Mouse (Mus musculus) stomach, embryonic 14.5 days (tissue): ENCODE results near the gene Dnm2. TPM values are rescaled to one million over a fixed set of nuclear protein-coding genes. Genes with fewer than 3 reads are reported as not detected.
"Not testable (repeated sequence)": the region's sequence is repeated elsewhere in the genome, so short reads cannot be mapped to it uniquely, and the experiment has no call there.

Experiments used
- ATAC-seq: fragments of 200-750 bp; cut with Nextera tagmentation; 2 replicates; pipeline ENCODE4 v1.8.0; 2017; ENCODE audit warnings: low read depth, moderate TSS enrichment; ENCODE audit not compliant: insufficient number of reproducible peaks, insufficient read depth, low FRiP score
- H3K27ac ChIP-seq: fragments of 300-500 bp; sonication (generic); 2 replicates; pipeline ENCODE4 v1.5.1; 2014; ENCODE audit warnings: mild to moderate bottlenecking, low read length, moderate library complexity, mixed read lengths
- H3K27me3 ChIP-seq: fragments of 300-500 bp; sonication (generic); 2 replicates; pipeline ENCODE4 v1.6.1; 2014; ENCODE audit warnings: low read length, control low read depth, mixed read lengths; ENCODE audit not compliant: control insufficient read depth, insufficient read depth
- H3K36me3 ChIP-seq: fragments of 300-500 bp; sonication (generic); 2 replicates; pipeline ENCODE4 v1.6.1; 2014; ENCODE audit warnings: mild to moderate bottlenecking, control low read depth, low read length, moderate library complexity, mixed read lengths; ENCODE audit not compliant: control insufficient read depth, insufficient read depth
- H3K4me1 ChIP-seq: fragments of 300-500 bp; sonication (generic); 2 replicates; pipeline ENCODE4 v1.6.1; 2014; ENCODE audit warnings: low read length, control low read depth, mixed read lengths; ENCODE audit not compliant: control insufficient read depth, insufficient read depth
- H3K4me2 ChIP-seq: fragments of 300-500 bp; sonication (generic); replicated peaks from 2 replicates; pipeline ENCODE4 v1.6.1; 2014; ENCODE audit warnings: low read depth, low read length, control low read depth
- H3K4me3 ChIP-seq: fragments of 300-500 bp; sonication (generic); 2 replicates; pipeline ENCODE4 v1.5.1; 2014; ENCODE audit warnings: low read depth, low read length, control low read depth
- H3K9ac ChIP-seq: fragments of 300-500 bp; sonication (generic); replicated peaks from 2 replicates; pipeline ENCODE4 v1.6.1; 2014; ENCODE audit warnings: low read depth, mild to moderate bottlenecking, control low read depth, low read length, moderate library complexity, mixed read lengths
- H3K9me3 ChIP-seq: fragments of 300-500 bp; sonication (generic); 2 replicates; pipeline ENCODE4 v1.6.1; 2016; ENCODE audit warnings: low read depth, low read length, control low read depth; ENCODE audit not compliant: control insufficient read depth
- WGBS: fragments of 180-500 bp; shearing (Covaris S2); extraction: QIAGEN DNeasy Blood & Tissue Kit; methylation state at CpG from one replicate; pipeline ENCODE4 v1.1.7; 2014; 5-methylcytosine and 5-hydroxymethylcytosine counted together
- polyA plus RNA-seq: library from polyadenylated mRNA; unstranded; fragments of >200 nt; fragmentation: Nextera tagmentation; extraction: Ambion mirVana; gene quantifications from 2 replicates; pipeline ENCODE4 v1.2.1, GENCODE M21; 2014

Gene Dnm2
- polyA plus RNA-seq, 1 experiment from 2014 or later, result 61.6 TPM

- H3K36me3 ChIP-seq, result peaks cover 41% of the 10 kb centered on the region
- WGBS, result 73% methylated on average over 7 of the region's 7 CpGs
- H3K4me1 ChIP-seq, result peaks cover 9% of the 10 kb centered on the region; the same call in 1 of the 2 replicates
- no peaks in the 10 kb centered on the region for H3K9me3 ChIP-seq
- peak overlapping the region; percentile 54 for H3K4me2 ChIP-seq
- no peak for ATAC-seq
- peak overlapping the region; percentile 61 for H3K4me3 ChIP-seq
- no peaks in the 10 kb centered on the region for H3K27me3 ChIP-seq
- no peak overlapping the region for H3K27ac ChIP-seq
- no peak overlapping the region for H3K9ac ChIP-seq
Measured at GRCm38 (mm10) chr9:21508871-21509404, 84.2 kb downstream of the Dnm2 start.

- peak within 1 kb of the TSS; percentile 61 for H3K4me3 ChIP-seq
- H3K9ac ChIP-seq, result peak within 1 kb of the TSS; percentile 46
- under 1% methylated on average over 44 of the region's 44 CpGs for WGBS
- no peaks in the 10 kb centered on the region for H3K9me3 ChIP-seq
- H3K4me2 ChIP-seq, result peak within 1 kb of the TSS; percentile 54
- H3K36me3 ChIP-seq, result peaks cover 32% of the 10 kb centered on the region
- H3K27ac ChIP-seq, result peak within 1 kb of the TSS; percentile 92
- H3K27me3 ChIP-seq, result no peaks in the 10 kb centered on the region
- ATAC-seq, result peak; percentile 95
- H3K4me1 ChIP-seq, result peaks cover 9% of the 10 kb centered on the region; the same call in 1 of the 2 replicates
Measured at GRCm38 (mm10) chr9:21509772-21510688, 85.3 kb downstream of the Dnm2 start, which contains the start of gene Tmed1. TSS of gene Tmed1 (minus strand) at chr9:21510252.

- H3K27me3 ChIP-seq, result no peaks in the 10 kb centered on the region
- peaks cover 26% of the 10 kb centered on the region for H3K36me3 ChIP-seq
- no peaks in the 10 kb centered on the region for H3K9me3 ChIP-seq
- H3K4me3 ChIP-seq, result peak overlapping the region; percentile 61
- peak; percentile 5; the same call in 1 of the 2 replicates for ATAC-seq
- H3K4me1 ChIP-seq, result peaks cover 9% of the 10 kb centered on the region; the same call in 1 of the 2 replicates
- peak overlapping the region; percentile 92 for H3K27ac ChIP-seq
- peak overlapping the region; percentile 28; the same call in 1 of the 2 replicates for H3K9ac ChIP-seq
- 2% methylated on average over 7 of the region's 7 CpGs for WGBS
- H3K4me2 ChIP-seq, result peak overlapping the region; percentile 54
Measured at GRCm38 (mm10) chr9:21510689-21511015, 85.9 kb downstream of the Dnm2 start.

- Histone ChIP-seq H3K27me3 (no peaks in the 10 kb centered on the region), H3K4me1 (peaks cover 9% of the 10 kb centered on the region; the same call in 1 of the 2 replicates), H3K9me3 (no peaks in the 10 kb centered on the region), H3K36me3 (peaks cover 22% of the 10 kb centered on the region), H3K4me2 (peak overlapping the region; percentile 54), H3K4me3 (peak overlapping the region; percentile 61), H3K27ac (peak overlapping the region; percentile 92; the same call in 1 of the 2 replicates), H3K9ac (0 out of 2 replicates have a peak overlapping the region, but pooled peaks have one; percentile 28)
- WGBS, result 79% methylated on average over 9 of the region's 9 CpGs
- ATAC-seq, result no peak
Measured at GRCm38 (mm10) chr9:21511052-21511451, 86.3 kb downstream of the Dnm2 start.

- ATAC-seq, result no peak
- WGBS, result 98% methylated on average over 4 of the region's 4 CpGs
Measured at GRCm38 (mm10) chr9:21513466-21513865, 88.8 kb downstream of the Dnm2 start.

DNA sequence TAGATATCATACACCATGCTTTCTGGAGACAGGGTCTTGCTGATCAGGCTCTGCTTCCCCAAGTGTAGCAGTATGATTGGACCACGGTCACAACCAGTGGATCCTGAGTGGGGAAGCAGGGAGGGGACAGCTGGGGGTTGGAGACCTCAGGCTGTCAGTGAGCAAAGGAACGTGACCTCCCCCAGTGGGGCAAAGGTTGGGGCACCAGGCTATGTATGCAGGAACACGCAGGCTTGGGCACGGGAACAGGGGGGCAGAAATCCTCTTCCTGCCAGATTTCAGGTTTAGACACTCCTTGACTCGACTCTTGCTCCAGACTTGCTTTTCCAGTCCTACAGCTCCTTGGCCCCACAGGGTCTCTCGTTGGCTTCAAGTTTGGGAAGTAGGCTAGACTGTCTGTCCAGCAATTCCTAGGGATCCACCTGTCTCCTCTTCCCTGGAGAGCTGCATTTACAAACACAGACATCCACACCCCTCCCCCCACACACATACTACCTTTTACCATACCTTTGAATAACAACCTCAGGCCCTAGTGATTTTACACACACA, 93.3 kb downstream of the Dnm2 start:
- Histone ChIP-seq H3K4me3 (no peak overlapping the region), H3K27me3 (no peaks in the 10 kb centered on the region), H3K9me3 (no peaks in the 10 kb centered on the region), H3K27ac (no peak overlapping the region), H3K4me1 (no peaks in the 10 kb centered on the region), H3K4me2 (no peak overlapping the region), H3K36me3 (no peaks in the 10 kb centered on the region), H3K9ac (no peak overlapping the region)
- 71% methylated on average over 6 of the region's 6 CpGs for WGBS
- no peak for ATAC-seq

More at GRCm38 (mm10) chr9:21513466-21513865, 88.8 kb downstream of the Dnm2 start:
- H3K4me2 ChIP-seq, result no peak overlapping the region
- peaks cover 5% of the 10 kb centered on the region; the same call in 1 of the 2 replicates for H3K36me3 ChIP-seq
- no peak overlapping the region for H3K27ac ChIP-seq
- no peaks in the 10 kb centered on the region for H3K9me3 ChIP-seq
- H3K9ac ChIP-seq, result no peak overlapping the region
- peaks cover 9% of the 10 kb centered on the region; the same call in 1 of the 2 replicates for H3K4me1 ChIP-seq
- H3K4me3 ChIP-seq, result no peak overlapping the region
- no peaks in the 10 kb centered on the region for H3K27me3 ChIP-seq

- WGBS, result 71% methylated on average over 6 of the region's 6 CpGs
- H3K9me3 ChIP-seq, H3K4me3 ChIP-seq, H3K9ac ChIP-seq, ATAC-seq, H3K36me3 ChIP-seq, H3K4me2 ChIP-seq, H3K4me1 ChIP-seq, H3K27me3 ChIP-seq, H3K27ac ChIP-seq: not testable (repeated sequence)
Measured at GRCm38 (mm10) chr9:21518690-21519089, 94.0 kb downstream of the Dnm2 start.

GRCm38 (mm10) chr9:21525142-21525936, 100.6 kb downstream of the Dnm2 start:
- H3K9ac ChIP-seq, result no peak overlapping the region
- H3K4me2 ChIP-seq, result no peak overlapping the region
- H3K27ac ChIP-seq, result peak overlapping the region; percentile 21; the same call in 1 of the 2 replicates
- H3K4me3 ChIP-seq, result no peak overlapping the region
- no peaks in the 10 kb centered on the region for H3K4me1 ChIP-seq
- ATAC-seq, result no peak
- no peaks in the 10 kb centered on the region for H3K36me3 ChIP-seq
- WGBS, result 76% methylated on average over 7 of the region's 7 CpGs
- no peaks in the 10 kb centered on the region for H3K27me3 ChIP-seq
- H3K9me3 ChIP-seq, result no peaks in the 10 kb centered on the region
